Mouse (Mus musculus) adrenal gland, postnatal 25 days (tissue): ENCODE results near the gene Plcg1. TPM values are rescaled to one million over a fixed set of nuclear protein-coding genes. Genes with fewer than 3 reads are reported as not detected.
A peak's percentile ranks its signal among the peaks of the same experiment; 100 is the strongest.

Source experiments
- DNase-seq: peaks from one replicate; pipeline ENCODE4 v3.0.0; 2021; ENCODE audit warnings: mixed read lengths
- long read RNA-seq: library from polyadenylated mRNA; stranded (forward); transcript quantifications from one replicate; pipeline ENCODE4 v2.0.0, GENCODE M21; 2021
- total RNA-seq: library from RNA; stranded (reverse); gene quantifications from 2 replicates; pipeline ENCODE4 v1.2.3, GENCODE M21; 2021

Gene Plcg1
- 63.3 and 90.9 TPM in 2 replicates for total RNA-seq
- long read RNA-seq, partial matches to known transcripts: 10 of 51 reads
- long read RNA-seq, other reads (novel, unspliced or antisense): 41 of 51 reads

DNA sequence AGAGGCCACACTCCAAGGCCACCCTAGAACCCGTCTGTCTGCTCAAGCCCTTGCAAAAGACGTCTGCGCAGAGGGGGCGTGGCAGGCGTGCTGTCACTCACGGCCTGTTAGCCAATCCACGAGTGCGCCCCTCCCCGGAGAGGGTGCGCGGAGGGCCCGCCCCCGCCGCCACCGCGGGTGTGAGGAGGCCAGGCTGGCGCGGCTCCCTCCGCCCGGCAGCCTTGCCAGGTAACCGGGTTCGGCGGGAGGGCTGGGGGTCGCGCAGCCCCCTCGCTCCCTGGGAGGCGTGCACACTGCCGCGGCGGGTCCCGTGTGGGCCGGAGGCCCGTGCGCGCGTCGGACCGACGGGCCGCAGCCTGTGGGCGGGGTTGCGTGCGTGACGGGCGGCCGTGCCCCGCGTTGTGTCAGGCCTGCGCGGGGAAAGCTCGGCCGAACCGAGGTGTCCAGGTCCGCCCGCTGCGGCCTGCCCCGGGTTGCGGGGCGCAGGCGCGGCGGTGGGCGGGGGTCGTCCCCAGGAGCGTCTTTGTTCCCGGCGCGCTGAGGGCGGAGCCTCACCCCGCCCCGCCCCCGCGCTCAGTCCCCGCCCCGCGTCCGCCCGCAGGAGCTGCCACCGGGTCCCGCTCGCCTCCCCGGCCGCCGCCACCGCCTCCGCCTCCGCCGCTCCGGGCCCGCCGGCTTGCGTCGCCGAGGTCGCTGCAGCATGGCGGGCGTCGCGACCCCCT lies at the start of gene Plcg1:
TSS of gene Plcg1 (plus strand) at position 184 of the 722 bp plus-strand sequence.
- peak; percentile 94 for DNase-seq

- DNase-seq: peak; percentile 54
Observed at GRCm38 (mm10) chr2:160700271-160700670, 30.8 kb upstream of the Plcg1 start.

DNA sequence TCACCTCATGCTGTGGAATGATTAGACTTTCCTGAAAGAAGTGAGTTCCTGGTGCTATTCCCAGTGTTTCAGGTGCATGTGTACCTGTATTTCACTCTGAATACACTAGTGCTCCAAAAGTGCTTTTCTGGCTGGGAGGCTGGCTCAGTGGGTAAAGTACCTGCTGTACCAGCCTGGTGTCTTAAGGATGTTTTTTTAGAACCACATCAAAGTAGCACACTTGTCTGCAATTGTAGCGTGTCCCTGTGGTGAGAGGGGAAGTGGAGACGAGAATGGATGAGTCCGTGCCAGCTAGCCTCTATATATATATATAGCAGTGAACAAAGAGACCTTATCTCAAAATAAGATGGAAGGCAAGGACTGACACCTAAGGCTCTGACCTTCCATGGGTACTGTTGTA lies 29.5 kb upstream of the Plcg1 start:
- DNase-seq: no peak

- DNase-seq: no peak
Observed at GRCm38 (mm10) chr2:160702824-160703223, 28.3 kb upstream of the Plcg1 start.

DNA sequence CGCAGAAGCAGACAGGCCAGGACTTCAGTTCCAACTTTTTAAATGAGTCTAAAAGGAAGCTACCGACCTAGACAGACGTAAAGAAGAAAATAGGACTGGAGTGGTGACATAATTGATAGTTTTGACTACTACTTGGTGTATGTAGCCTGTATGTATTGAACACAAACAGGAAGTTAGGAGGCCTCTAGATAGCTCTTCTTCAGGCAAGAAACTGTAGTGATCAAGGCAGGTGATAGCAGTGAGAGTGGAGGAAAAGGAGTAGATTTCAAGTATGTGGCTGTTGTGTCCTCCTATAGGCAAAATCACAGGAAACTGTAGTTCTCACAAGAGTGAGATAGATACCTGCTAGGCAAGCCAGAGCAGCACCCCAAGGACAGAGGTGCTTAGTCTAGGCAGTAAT lies 23.4 kb upstream of the Plcg1 start:
- no peak for DNase-seq

GRCm38 (mm10) chr2:160715463-160716030 lies 15.6 kb upstream of the Plcg1 start:
- no peak for DNase-seq

- peak; percentile 48 for DNase-seq
Observed at GRCm38 (mm10) chr2:160717269-160717668, 13.8 kb upstream of the Plcg1 start.

- no peak for DNase-seq
Observed at GRCm38 (mm10) chr2:160718811-160719210, 12.3 kb upstream of the Plcg1 start.

DNA sequence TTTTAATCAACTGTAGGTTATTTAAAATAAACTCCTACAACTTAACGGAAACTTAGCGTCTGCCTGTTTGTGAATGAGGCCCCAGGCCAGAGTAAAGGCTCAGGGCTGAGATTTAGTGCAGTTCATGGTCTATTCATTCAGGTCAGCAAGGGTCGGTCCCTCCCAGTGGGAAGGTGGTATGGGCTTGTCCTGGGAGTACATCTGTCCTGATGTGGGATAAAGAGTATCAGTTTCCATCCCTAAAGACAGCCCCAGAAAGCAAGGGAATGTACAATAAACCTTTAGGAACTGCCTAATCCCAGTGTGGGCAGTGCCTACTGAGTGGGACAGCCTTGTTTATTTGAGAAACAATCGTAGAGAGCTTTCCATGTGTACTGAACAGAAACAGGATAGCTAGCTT lies 8.4 kb upstream of the Plcg1 start:
- no peak for DNase-seq

DNA sequence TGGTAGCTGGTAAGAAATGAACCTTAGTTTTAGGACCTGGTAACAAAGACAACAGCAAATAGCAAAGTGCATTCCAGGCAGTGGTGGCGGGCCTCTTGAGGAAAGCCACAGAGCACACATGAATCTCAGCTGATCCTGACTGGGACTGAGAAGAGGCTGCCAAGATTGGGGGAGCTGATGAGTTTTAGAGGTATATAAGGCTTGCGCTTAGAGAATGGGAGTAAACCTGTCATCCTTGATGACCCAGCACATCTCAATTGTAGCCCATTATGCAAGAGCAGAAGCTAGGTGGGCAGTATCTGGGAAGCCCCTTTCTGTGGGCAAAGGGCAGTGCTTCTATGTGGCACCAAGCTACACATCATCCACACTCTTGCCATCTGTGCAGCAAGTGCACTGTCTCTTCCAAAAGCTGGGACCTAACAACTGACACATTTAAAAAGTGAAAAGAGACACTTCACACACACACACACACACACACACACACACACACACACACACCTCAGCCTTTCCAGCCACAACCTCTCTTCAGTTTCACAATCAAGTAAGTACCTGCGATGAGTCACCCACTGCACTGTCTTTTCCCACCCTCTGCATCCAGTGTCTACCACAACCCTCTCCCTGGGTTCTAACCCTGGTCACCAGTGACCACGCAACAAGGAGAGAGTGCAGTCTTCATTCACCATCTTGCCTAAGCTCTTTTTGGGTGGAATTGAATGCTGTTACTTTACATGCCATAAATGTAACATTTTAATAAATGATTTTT lies 7.3 kb upstream of the Plcg1 start:
- DNase-seq: no peak

GRCm38 (mm10) chr2:160724536-160724935 lies 6.6 kb upstream of the Plcg1 start:
- no peak for DNase-seq

GRCm38 (mm10) chr2:160725877-160726864 lies 4.9 kb upstream of the Plcg1 start:
- no peak for DNase-seq

DNA sequence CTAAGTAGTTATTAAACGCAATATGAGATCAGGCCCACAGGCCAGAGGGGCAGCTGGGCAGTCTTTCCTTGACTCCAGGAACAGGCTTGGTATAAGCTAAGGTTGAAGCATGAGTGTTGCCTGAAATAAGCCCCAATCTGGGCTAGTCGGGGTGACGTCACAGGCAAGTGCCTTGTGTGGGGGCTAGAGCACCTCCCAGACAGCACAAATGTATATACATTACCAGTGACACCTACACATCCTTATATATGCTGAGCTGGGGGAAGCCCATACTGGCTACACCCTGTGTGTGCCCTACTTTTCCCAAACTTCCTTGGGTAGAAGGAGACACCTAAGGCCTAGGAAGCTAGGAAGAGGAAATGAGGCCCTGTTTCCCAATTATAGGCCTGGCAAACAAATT lies 2.1 kb upstream of the Plcg1 start:
- no peak for DNase-seq

DNA sequence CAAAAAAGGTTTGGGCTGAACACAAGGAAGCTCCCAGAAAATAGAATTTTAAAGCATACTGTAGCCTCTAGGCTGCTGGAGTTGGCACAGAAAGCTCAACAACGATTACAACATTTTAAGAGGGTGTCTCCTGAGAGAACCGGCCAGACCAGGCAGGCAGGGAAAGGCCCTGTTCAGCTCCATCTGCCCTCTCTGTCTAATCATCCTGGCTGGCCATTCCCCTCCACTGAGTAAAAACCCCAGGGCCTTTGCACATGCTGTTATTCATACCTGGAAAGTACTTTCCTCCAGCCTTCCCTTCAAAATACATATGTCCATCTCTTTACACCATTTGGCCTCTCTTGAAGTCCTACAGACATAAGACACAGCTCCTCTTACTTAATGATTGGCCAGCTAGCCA lies 1.7 kb upstream of the Plcg1 start:
- DNase-seq: no peak

DNA sequence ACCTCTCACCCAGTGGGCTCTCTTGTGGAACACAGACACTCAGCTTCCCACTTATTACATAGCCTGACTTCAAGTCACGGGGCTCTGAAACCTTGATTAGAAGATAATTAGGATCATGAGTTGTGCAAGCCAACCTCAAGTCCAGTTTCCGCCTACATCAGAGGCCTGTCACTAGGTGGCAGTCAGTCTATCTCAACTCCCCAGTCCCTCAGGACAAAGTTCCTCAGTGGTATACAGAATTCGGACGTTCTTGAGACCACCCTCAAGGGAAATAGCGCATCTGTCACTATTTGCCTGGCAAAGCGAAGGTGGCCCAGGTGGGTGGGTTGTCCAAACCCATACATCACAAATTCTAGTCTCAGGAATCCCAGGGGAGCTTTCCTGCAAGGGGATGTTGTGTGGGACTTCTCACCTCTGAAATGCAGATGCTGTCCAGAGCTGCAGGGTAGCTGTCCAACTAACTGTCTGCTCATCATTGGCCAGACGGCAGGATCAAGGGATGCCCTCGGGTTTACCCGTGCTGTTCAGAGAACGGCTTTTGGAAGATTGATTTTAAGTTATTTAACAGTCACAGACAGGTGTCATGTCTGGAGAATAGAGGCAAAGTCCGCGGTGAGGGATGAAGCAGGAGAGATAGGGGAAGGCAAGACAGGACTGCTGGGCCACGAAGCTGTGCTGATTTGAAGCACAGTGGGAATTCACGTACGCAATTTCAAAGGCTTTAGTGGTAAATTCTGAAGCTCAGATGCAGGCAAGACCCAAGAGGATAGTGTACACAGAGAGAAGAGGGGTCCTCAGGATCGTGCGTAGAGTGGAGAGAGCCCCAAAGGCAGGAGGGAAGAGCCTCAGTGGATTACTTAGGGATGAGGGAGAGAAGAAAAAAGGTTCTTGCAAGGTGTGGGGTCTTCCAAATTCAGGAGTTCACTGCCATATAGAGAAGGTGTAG lies 976 bp upstream of the Plcg1 start:
- no peak for DNase-seq

DNA sequence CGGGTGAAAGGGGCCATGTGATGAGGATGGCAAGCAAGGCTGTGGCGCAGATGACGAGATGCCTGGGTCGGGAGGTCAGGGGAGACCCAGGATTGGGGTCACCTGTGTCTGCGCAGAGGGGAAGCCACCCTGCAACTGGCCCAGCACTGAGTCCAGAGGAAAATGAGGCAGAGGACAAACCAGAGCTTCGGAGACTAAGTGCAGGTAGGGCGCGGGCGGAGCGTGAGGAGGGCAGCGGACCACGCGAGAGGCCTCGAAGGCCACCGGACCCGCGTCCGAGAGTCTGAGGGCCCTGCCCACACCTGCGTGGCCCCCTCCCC lies 343 bp upstream of the Plcg1 start:
- DNase-seq: no peak

DNA sequence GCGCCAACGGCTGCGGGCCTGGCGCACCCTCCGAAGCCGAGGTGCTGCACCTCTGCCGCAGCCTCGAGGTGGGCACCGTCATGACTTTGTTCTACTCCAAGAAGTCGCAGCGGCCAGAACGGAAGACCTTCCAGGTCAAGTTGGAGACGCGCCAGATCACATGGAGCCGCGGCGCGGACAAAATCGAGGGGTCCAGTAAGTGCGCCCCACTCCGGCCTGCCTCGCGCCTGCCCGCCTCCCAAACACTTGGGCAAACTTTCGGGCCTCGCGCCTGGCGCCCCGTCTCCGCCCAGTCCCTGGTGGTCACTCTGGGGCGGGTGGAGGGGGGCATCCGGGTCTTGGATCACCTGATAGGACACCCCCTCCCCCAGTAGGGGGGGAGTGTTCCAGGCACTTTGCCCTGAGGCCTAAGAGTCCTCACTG lies 750 bp downstream of the Plcg1 start:
- DNase-seq: peak; percentile 59

DNA sequence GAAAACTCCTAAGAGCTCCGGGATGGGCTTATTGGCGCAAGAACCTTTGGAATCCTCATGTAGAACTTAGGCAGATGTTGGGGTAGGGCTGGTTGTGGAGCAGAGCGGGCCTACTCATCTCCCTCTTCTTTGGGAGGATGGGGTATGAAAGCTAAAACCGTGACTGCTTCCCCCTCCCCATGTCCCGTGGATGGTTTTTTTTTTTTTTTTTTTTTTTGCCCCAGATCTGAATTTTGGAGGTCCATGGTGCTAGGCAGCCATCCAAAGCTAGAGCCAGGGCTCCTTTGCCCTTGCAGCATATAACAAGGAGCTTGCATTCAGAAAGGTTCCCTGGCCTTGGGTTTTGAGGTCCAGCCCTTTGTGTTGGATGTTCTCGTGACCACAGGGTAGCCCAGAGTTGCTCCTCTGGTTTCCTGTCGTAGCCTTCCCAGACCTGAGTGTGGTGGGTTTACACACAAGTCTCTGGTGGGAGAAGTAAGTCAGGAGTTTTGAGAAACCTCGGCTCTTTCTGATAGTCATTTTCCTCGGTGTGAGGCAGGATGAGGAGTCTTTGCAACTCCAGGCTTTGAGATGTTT lies 1.4 kb downstream of the Plcg1 start:
- DNase-seq: no peak

GRCm38 (mm10) chr2:160733131-160733531 lies 2.0 kb downstream of the Plcg1 start:
- DNase-seq: no peak

DNA sequence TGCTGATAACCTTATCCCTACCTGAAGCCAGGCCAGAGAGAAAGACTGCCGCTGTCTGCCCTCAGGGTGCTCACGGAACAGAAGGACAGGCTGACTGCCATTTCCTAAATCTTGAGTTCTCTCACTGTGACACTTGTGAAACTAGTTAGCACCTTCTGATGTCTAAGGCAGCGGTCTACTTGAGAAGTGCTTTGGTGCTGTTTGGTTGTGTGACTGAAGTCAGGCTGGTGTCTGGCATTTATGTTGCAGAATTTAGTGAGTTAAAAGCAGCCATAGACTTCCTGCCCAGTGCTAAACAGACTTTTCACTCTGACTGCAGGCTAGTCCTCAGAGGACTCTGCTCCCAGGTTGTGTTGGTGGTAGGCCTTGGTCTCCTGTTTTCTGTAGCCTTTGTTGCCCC lies 3.2 kb downstream of the Plcg1 start:
- no peak for DNase-seq
